Mouse (Mus musculus) Muller cell, postnatal 12 days (primary cell): Measurements from ENCODE around the gene Dnm2.

Experiments
- DNase-seq: peaks from one replicate; pipeline ENCODE4 v3.0.0-alpha.2; 2015; ENCODE audit errors: inconsistent ontology term

The Dnm2 gene

DNA sequence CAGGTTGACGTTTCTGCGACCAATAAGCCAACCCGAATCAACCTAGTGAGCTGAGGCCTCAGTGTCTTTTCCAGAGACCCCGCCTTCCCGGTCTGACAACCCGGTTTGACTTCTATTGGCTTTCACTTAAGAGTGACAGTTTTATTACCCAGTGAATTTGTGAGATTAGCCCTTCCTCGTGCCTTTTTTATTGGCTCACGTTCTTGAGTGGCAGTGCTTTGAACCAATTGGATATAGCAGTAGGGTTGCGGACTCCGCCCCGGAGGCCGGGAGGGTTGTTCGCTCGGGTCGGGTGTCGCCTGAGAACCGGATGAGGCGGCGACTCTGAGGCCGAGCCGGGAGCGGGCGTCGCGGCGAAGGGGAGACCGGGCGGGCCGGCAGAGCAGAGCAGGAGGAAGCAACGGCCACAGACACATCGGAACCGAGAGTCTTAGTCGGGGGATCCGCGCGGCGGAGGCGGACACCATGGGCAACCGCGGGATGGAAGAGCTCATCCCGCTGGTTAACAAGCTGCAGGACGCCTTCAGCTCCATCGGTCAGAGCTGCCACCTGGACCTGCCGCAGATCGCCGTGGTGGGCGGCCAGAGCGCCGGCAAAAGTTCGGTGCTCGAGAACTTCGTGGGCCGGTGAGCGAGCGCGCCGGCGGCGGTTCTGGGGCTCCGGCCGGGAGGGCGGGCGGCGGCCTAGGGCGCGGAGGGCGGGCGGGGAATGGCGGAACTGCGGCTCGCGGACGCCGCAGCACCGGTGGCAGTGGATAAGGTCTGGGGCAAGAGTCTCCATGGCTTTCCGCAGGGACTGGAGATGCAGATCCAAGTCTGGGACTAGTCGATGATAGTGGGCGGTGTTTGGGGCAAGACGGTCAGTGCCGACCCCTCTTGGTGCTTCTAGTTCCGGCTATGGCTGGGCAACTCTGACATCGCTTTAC is at the start of gene Dnm2:
Dnm2 (plus strand) TSS at position 278 of the 925 bp plus-strand sequence.
- peak; percentile 99 for DNase-seq

DNA sequence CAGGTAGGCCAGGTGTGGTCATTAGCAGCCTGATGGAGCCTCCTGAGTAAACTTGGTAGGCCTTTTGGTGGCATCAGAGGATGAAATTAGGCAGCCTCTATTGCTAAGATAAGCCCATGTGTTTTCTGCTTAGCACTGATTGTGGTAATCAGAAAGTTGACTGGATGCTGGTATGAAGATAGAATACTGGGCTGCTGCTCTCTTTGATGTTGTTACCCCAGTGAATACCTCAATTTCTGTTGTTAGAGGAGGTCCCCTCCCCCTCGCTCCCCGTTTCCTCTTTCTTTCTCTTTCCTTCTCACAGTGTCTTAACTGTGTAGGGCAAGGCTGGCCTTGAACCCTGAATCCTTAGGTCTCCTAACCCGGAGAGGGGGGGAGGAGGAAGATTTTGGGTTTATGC is 45.5 kb upstream of the Dnm2 start:
- DNase-seq: no peak

DNA sequence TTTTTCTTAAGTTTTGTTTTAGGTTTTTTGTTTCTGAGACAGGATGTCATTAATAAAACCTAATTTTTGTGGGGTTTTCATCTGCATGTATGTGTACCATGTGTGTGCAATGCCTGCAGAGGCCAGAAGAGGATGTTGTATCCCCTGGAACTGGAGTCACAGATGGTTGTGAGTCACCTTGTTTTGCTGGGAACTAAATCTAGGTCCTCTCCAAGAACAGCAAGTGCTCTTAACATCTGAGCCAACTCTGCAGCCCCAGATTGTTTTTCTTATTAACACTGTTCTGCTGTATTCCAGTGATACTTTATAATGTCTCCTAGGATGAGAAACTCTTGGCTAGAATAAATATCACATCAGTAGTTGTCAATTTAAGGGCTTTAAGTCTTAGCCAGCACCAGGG is 43.8 kb upstream of the Dnm2 start:
- DNase-seq: no peak

DNA sequence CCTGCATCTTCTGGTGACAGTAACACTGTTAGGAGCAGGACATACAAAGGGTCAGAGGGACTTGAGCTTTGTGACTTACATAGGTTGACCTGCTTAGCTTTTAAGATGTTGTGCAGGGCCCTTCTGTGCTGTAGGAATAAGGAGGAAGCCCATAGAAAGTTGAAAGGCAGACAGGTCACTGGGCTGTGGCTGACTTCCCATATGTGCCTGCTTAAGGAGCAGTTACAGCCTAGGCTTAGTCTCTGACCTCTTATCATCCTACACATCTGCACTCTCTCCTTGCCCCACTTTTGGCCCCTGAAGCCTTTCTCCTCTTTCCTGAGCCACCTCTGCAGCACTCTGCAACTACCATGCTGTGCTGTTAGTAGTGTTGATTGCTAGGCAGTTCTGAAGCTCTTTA is 40.7 kb upstream of the Dnm2 start:
- DNase-seq: no peak

DNA sequence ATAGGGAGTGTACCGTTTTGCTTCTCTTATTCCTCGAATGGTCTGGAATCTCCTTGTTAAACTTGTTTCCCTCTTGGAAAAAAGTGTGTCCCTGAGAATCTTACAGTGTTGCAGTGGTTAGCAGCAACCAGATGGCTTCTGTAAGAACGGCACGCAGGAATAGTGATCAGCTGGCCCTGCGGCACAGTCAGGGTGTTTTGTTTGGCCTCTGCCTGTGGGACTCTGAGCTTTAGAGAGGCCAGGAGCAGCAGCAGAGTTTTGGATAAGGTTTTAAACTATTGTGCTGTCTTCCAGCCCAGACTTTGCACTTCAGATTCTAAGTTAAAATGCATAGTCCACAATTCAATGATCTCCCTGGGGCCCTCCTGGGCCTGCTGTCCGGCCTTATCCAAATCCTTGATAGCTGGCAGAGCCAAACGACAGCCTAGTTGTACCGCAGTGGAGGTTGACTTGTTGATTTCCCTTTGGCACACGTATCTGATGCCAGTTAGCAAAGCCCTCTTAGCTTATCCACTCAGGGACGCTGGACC is 32.0 kb upstream of the Dnm2 start:
- DNase-seq: no peak

DNA sequence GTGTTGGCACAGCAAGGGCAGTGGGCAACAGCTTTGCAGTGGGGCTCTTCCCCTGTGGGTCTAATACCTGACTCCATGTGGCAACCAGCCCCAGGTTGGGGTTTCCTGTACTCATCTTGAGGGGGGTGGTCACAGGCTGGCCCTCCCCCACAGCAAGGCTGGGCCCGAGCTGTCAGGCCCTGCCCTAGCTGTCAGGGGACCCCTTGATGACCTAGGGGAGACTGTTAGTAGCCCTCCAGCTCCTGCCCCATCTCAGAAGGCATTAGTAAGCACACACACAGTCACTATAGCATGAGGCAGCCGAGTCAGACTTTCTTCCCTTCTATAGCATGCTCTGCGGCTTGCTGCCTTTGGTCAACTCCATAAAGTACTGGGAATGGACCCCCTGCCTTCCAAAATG is 29.0 kb upstream of the Dnm2 start:
- no peak for DNase-seq

DNA sequence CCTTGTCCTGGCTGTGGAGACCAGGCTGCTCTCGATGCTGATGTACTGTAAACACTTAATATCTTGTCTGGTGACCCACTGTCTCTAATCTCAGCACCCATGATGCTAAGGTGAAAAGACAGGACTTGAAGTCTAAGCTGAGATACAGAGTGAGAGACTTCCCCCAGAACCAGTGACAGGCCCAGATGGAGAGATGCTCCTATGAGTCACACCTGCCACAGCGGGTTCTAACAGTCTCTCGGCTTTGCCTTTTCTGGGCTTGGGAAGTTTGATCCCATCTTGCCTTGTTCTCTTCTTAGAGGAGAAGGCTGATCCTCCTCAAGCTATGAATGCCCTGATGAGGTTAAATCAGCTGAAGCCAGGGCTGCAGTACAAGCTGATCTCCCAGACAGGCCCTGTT is 27.5 kb upstream of the Dnm2 start:
- DNase-seq: no peak

DNA sequence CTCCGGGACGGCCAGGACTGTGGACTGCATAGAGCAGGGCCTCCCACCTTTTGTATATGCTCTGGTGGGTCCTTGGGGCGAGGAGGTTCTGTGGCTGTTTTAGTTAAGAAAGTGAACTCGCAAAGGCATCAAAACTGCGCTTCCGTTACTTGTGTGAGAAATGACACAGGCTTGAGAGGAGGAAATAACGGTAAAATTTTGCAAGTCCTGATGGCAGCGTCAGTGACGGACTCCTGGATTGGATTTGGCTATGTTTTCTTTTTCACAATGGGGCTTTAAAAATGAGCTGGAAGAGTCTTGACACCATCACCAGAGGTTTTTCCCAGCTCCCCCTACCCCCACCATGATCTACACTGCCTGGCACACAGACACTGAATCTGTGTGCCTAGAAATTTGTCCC is 23.7 kb upstream of the Dnm2 start:
- no peak for DNase-seq

DNA sequence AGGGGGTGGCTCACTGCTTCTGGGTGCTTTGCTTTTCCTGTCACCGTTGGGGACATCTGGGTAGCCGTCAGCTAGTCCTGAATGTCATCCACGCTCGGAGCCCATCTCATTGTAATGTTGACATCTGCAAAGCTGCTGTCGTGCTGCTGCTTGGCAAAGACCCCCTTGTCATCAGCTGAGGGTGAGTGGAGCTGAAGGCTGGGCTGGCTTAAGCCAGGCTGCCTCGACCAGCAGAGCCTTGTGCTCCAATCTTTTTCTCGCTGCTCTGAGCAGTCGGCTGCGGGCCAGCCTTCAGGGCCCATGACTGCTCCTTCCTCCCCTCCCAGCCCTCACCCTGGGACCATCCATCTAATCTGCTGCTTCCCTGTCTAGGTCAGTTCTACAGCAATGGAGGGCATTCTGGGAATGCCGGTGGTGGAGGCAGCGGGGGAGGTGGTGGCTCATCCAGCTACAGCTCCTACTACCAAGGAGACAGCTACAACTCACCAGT is 21.9 kb upstream of the Dnm2 start:
- no peak for DNase-seq

DNA sequence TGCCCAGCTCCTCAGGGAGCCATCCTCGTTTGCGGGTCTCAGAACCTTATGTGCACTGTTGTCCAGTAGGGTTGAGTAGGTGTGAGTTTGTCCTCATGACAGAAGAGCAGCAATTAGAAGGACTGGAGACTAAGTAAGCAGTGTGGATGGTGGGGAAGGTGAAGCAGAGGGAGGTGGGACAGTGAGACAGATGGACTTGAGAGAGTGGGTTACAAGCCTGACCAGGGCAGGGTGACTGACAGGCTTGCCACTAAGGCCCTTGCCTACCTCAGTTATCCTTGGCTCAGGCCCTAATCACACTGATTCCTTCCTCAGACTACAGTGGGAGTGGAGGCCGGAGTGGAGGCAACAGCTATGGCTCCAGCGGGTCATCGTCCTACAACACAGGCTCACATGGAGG is 21.0 kb upstream of the Dnm2 start:
- no peak for DNase-seq

DNA sequence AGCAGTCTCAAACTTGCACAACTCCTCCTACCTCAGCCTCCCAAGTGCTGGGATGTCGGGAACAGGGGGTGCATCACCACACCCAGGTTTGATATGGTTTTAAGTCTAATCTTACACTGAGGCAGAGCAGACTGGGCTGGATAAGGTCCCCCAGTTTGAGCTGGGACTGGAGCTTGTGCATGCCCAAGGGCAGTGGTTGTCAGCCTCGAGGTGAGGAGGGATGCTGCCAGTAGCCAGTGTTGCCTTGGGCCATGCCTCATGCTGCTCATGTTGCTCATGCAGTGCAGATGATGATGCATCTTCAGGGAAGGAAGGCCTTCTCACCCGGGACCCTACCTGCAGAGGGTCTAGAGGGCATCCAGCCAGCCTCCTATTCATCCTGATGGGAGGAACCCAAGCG is 19.2 kb upstream of the Dnm2 start:
- no peak for DNase-seq

DNA sequence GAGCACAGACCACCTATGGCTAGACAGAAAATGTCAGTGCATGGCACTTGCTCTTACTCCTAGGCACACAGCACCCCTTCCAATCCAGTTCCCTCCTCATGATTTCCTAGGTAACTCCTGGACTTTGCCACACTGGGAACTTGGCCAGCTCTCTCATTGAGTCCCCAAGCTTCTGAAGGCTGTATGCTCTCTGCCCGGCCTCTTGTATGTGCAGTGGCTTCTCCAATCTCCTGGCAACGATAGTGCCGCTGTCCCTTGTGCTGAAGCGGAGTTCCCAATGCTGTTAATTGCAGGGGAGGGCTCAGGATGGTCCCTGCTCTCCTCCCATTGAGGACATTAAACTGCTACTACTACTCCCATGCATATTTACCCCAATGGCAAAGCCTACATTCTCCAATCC is 16.8 kb upstream of the Dnm2 start:
- peak; percentile 32 for DNase-seq

DNA sequence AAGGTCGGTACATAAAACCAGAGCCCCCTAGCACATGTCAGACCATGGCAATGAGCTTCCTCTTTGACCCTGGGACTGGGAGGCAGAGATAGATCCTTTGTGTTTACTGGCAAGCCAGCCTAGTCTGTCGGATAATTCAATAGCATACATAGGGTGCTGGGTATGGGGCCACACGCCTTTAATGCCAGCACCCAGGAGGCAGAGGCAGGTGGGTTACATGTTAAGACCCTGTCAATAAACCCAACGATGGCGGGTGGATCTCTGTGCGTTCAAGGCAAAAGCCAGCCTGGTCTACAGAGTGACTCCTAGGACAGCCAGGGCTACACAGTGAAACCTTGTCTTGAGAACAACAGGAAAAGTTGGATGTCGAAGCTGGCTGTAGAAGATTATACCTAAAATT is 16.1 kb upstream of the Dnm2 start:
- no peak for DNase-seq

DNA sequence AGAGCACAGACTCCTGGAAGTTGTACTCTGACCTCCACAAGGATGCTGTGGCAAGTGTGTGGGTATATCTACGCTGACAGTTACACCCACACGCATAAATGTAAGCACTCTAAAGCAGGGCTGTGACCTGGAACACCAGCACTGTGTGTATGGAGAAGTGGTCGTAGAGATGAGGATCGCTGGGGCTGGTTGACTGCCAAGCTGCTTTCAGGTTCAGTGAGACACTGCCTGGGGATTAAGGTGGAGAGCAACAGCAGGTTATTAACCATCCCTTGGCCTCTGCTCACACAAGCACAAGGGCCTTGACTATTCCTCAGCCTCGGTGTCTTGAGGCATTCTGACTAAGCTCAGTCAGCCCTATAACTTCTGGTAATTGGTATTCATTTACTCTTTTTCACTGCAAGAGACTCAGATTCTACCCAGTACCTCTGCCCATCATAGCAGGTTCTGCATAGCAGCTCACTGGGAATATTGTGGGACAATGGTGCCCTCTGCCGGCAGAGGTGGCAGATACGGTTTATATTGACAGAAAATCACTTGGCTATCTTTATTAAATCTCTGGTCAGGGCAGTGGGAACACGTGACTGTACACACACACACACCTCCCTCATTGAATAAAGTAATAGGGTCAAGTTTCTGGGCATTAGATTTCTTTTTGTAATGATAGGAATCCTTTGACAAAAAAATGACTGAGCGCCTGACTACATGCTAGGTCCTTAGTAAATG is 15.0 kb upstream of the Dnm2 start:
- peak; percentile 53 for DNase-seq

DNA sequence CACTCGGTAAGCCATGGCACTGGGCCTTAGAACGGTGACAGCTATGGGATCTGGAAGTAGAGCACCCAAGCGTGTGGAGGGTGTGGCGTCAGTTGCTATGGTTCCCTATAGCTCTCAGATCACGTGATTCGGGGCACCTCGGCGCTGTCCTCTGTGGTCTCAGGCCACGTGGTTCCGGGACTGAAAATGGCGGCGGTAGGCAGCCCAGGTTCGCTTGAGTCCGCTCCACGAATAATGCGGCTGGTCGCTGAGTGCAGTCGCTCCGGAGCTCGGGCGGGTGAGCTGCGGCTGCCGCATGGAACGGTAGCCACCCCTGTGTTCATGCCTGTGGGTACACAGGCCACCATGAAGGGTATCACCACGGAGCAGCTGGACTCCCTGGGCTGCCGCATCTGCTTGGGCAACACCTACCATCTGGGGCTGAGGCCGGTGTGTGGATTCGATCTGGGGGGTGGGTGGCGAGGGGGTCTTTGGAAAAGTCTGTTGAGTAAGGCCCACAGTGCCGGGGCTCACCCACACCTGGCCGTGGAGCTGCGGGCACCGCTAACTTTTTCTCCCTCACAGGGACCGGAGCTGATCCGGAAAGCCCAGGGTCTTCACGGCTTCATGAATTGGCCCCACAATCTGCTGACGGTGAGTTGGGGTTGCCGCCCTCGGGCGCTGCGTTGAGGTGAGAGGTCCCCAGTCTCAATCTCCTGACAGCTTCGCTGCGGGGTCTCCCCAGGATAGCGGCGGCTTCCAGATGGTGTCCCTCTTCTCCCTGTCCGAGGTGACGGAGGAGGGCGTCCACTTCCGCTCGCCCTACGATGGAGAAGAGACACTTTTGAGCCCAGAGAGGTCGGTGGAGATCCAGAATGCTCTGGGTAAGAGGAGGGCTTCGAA is 12.8 kb upstream of the Dnm2 start, which contains the start of gene Qtrt1:
Qtrt1 (plus strand) TSS at position 169 of the 882 bp plus-strand sequence.
- peak; percentile 88 for DNase-seq

DNA sequence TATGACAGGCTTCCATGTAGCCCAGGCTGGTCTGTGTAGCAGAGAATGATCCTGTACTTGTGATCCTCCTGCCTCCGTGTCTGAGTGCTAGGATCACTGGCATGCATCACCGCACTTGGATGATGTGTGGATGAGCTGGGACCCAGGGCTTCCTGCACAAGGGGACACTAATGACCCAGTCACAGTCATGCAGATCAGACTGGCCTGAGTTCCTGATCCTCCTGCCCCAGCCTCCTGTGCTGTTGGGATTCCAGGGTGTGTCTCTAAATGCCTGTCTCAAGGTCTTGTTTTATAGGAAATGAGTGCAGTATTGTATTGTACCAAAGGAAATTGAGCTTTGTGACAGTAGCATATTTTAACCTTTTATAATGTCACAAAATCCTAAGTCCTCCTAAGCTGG is 6.8 kb upstream of the Dnm2 start:
- no peak for DNase-seq

DNA sequence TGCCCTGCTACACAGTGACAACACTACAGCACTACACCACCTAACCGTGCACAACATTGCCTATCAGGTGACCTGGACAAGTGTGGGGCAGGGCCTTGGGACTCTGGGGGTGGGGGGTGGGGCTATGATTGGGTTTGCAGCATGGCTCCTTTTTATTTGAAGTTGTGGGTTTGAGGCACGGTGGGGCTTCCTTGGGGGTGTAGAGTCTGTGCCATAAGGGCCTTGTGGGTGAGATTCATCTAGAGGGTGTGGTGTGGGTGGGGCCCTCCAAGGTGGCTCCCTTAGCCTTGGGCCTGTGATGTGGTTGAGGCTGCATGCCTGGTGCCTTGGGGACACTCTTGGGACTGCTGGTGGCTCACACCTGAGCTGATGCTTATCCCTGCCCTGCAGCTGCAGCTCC is 5.1 kb upstream of the Dnm2 start:
- DNase-seq: no peak

DNA sequence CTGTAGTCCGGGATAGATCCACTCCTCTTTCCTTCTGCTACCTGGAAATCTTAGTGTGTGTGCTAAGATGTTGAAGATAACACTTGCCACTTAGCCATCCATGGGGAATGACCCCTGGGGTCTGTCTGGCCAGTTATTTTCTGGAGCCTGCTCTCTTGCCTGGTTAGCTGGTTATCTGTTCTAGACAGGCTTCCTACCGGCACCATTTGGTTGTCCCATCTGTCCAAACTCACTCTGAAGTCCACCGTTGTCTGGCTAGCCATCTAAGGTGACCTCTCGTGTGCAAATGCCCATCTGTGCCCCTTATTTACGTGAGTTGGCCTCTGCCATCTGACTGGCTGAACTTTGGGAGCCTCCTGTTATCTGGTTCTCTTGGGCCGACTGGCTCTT is 843 bp downstream of the Dnm2 start:
- DNase-seq: peak; percentile 11

DNA sequence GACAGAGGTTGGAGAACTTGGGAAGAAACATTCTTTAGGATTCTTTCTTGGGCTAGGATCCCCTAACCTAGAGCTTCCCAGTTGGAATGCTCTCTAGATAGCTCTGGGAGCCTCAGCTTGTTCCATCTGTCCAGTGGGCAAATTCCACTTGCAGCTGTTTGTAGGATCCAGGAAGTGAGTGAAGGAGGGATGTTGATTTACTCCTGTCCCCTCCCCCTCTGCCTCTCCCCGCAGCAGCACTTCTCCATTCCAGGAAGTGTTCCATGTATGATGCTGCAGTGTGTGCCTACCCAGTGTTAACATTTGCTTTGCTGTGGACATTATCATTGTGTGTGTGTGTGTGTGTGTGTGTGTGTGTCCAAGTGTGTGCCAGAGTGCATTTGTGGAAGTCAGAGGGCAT is 1.3 kb downstream of the Dnm2 start:
- DNase-seq: peak; percentile 22

DNA sequence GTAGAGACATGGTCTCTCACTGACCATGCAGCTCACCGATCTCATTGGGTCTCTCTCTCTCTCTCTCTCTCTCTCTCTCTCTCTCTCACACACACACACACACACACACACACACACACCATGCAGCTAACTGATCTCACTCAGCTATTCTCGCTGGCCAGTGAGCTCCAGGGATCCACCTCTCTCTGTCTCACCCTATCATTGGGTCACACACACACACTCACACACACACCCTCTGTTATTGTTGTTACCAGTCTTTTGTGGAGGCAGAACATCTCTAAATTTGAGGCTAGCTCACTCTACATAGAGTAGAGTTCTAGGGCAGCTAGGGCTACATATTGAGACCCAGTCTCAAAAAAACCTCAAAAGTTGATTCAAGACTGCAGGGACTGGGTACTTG is 1.8 kb downstream of the Dnm2 start:
- no peak for DNase-seq

DNA sequence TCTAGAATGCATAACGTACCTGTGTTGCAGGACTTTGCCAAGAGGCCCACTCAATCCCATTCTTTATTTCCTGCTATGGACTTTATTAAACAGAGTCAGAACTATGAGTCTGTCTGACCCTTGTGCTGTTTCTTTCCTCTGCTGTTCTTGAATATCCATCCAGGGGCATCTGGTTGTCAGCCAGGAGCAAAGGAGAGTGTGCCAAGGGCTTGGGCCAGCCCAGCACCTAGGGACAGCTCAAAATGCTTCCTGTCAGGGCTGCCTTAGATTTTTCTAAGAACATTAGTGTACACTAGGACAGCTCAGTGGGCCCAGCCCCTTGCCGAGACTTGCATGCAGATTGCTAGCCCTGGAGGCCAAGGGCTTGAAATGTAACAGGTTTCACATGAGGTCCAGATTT is 3.1 kb downstream of the Dnm2 start:
- no peak for DNase-seq

DNA sequence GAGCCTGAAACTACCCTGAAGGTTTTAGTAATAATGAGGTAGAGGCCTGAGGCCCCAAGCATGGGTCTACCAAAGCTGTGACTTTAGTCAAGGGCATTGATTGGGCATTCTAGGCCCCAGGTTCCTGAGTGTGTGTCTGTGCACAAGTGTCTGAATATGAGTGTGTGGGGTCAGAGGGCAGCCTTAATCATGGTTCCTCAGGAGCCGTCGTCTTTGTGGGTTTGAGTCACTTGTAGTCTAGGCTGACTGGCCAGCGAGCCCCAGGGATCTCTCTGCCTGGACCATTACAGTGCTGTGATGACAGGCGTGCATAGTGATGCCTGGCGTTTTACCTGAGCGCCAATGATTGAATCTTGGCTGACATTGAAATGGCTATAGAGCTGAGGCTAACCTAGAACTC is 3.5 kb downstream of the Dnm2 start:
- DNase-seq: no peak
